Mouse (Mus musculus): Measurements from ENCODE around the gene Pacsin2. TPM values are rescaled to one million over a fixed set of nuclear protein-coding genes. Genes with fewer than 3 reads are reported as not detected.

Pacsin2 gene
- polyA plus RNA-seq, 1 experiment from 2014 or later: 43.2 TPM

DNA sequence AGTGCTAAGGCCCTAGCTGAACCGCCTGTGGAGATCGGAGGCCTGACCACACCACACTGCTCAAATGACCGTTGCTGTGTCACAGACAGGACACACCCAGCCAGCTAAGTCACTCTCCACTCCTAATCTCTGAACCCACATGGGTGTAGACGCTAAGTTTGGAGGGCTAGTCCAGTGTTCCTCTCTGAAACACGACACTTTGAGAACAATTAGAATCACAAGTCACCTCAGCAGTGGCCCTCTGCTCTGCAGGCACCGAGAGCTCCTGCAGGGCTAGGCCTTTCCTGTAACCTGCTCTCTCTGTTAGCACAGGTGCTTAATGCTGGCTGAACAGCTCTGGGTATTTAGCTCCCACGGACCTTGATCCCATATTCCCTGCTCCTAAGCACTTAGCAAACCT is 120.2 kb downstream of the Pacsin2 start:
- H3K4me3 ChIP-seq (ENCODE audit: low read depth, low read length): no peak overlapping the region
- H3K36me3 ChIP-seq (ENCODE audit: control insufficient read depth, insufficient read depth, low read length): no peaks in the 10 kb centered on the region
- no peaks in the 10 kb centered on the region for H3K27me3 ChIP-seq (ENCODE audit: control insufficient read depth, insufficient read depth, low read length)
- ATAC-seq (ENCODE audit: low FRiP score) (no peak), DNase-seq (ENCODE audit: low spot score) (no peak)
- no peaks in the 10 kb centered on the region for H3K9me3 ChIP-seq (ENCODE audit: control insufficient read depth, low read length)
- no peaks in the 10 kb centered on the region for H3K4me1 ChIP-seq (replicated peaks; ENCODE audit: control insufficient read depth, insufficient read depth, low read length)
- H3K9ac ChIP-seq (ENCODE audit: low read depth, low read length): no peak overlapping the region
- H3K4me2 ChIP-seq (replicated peaks; ENCODE audit: low read depth, low read length): no peak overlapping the region
- H3K27ac ChIP-seq (ENCODE audit: low read depth, low read length): no peak overlapping the region
- WGBS: 42% methylated on average over 7 of the region's 7 CpGs

DNA sequence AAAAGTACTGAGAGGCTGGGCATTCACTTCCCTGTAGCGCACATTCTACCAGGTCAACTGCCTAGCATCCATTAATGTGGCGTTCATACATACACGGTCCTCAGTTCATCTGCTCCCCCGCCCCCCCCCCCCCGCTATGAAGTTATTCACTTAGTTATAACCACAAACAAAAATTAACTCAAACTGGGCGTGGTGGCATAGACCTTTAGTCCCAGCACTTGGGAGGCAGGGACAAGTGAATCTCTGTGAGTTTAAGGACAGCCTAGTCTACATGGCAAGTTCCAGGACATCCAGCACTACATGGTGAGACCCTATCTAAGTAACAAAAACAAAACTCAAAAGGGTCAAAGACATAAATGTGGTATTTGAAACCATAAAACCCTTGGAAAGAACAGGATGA is 125.5 kb downstream of the Pacsin2 start:
- 90% methylated on average over 6 of the region's 6 CpGs for WGBS
- Histone ChIP-seq H3K27ac (ENCODE audit: low read depth, low read length) (no peak overlapping the region), H3K27me3 (ENCODE audit: control insufficient read depth, insufficient read depth, low read length) (no peaks in the 10 kb centered on the region), H3K4me2 (replicated peaks; ENCODE audit: low read depth, low read length) (no peak overlapping the region), H3K4me3 (ENCODE audit: low read depth, low read length) (no peak overlapping the region), H3K9me3 (ENCODE audit: control insufficient read depth, low read length) (no peaks in the 10 kb centered on the region), H3K4me1 (replicated peaks; ENCODE audit: control insufficient read depth, insufficient read depth, low read length) (no peaks in the 10 kb centered on the region), H3K36me3 (ENCODE audit: control insufficient read depth, insufficient read depth, low read length) (no peaks in the 10 kb centered on the region), H3K9ac (ENCODE audit: low read depth, low read length) (no peak overlapping the region)
- no peak for ATAC-seq (ENCODE audit: low FRiP score)
- DNase-seq (ENCODE audit: low spot score): no peak

DNA sequence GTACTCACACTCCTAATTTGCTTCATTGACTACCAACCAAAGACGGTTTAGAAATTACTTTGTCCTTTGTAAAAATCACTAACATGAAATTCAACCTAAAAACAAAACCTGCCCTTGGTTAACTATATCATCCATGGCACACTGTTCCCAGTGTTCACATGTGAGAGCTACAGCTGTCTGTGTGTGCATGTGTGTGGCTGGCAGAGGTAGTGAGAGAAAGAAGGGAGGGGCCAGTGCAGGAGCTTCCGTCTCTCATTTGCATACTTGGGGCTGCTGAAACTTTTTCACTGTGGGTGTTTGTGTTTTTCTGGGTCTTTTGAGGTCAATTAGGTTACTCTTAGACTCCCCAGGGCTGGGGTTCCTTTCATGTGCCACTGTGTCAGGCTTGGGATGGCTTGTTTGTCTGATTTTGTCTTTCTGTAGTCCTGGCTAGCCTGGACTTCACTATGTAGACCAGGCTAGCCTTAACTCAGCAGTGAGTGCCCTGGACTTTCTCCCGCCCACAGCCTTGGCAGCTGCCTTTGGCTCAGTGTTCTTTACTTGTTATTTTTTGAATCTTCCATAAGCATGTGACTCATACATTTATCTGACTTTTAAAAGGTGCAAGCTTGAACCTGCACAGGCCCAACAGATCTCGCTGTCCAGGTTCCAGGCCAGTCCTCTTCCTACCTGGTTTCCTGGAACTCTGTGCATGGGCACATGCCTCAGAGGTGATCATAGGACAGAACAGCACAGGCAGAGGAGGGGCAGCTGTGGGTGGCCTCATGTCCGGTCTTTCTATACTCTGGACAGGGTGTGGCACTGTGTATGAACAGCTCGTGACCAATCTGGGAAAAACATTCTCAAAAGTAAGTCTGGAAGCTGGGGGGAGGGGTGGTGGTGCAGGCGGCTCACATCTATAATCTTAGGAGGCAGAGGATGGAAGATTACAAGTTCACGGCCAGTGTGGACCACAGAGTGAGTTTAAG is 126.2 kb downstream of the Pacsin2 start:
- Histone ChIP-seq H3K4me2 (replicated peaks; ENCODE audit: low read depth, low read length) (no peak overlapping the region), H3K36me3 (ENCODE audit: control insufficient read depth, insufficient read depth, low read length) (no peaks in the 10 kb centered on the region), H3K4me1 (replicated peaks; ENCODE audit: control insufficient read depth, insufficient read depth, low read length) (no peaks in the 10 kb centered on the region), H3K4me3 (ENCODE audit: low read depth, low read length) (no peak overlapping the region), H3K9ac (ENCODE audit: low read depth, low read length) (no peak overlapping the region), H3K9me3 (ENCODE audit: control insufficient read depth, low read length) (no peaks in the 10 kb centered on the region), H3K27ac (ENCODE audit: low read depth, low read length) (no peak overlapping the region), H3K27me3 (ENCODE audit: control insufficient read depth, insufficient read depth, low read length) (no peaks in the 10 kb centered on the region)
- no peak for ATAC-seq (ENCODE audit: low FRiP score)
- DNase-seq (ENCODE audit: low spot score): no peak
- WGBS: 91% methylated on average over 8 of the region's 8 CpGs

DNA sequence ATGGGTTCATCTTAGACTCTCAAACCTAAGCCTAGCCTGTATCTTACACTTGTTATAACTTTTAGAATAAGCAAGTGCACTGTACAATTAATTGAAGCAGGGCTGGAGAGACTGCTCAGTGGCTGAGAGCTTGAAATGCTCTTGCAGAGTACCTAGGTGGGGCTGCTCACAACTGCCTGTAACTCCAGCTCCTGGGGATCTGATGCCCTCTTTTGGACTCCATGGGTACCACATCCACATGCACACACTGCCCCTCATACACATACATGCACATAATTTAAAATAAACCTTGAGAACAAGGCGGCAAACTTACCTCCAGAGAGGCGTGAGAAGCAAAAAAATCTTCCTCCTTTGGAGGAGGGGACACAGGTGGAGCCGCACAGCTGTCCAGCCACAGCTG is 132.0 kb downstream of the Pacsin2 start:
- Histone ChIP-seq H3K4me1 (replicated peaks; ENCODE audit: control insufficient read depth, insufficient read depth, low read length) (no peaks in the 10 kb centered on the region), H3K9me3 (ENCODE audit: control insufficient read depth, low read length) (no peaks in the 10 kb centered on the region), H3K9ac (ENCODE audit: low read depth, low read length) (no peak overlapping the region), H3K27me3 (ENCODE audit: control insufficient read depth, insufficient read depth, low read length) (no peaks in the 10 kb centered on the region), H3K4me2 (replicated peaks; ENCODE audit: low read depth, low read length) (no peak overlapping the region), H3K36me3 (ENCODE audit: control insufficient read depth, insufficient read depth, low read length) (no peaks in the 10 kb centered on the region), H3K27ac (ENCODE audit: low read depth, low read length) (no peak overlapping the region), H3K4me3 (ENCODE audit: low read depth, low read length) (no peak overlapping the region)
- WGBS: 83% methylated on average over 3 of the region's 3 CpGs
- ATAC-seq (ENCODE audit: low FRiP score) (no peak), DNase-seq (ENCODE audit: low spot score) (peak; percentile 18)

DNA sequence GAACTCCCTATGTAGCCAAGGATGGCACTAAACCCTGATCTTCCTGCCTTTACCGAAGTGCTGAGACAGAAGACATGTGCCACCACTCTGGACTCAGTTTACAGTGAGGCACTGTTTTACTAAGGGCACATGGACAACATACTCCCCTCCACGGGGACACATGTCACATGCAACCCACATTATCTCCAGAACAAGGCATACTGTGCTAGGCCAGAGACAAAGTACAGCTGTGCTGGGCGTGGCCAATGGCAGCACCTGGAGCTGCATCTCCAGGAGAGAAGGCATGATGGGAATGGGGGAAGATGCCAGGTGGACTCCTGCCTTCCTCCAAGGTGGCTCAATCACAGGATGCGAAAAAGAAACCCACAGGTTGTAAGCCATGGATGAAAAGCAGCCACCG is 135.5 kb downstream of the Pacsin2 start:
- H3K27ac ChIP-seq (ENCODE audit: low read depth, low read length): no peak overlapping the region
- no peak overlapping the region for H3K4me2 ChIP-seq (replicated peaks; ENCODE audit: low read depth, low read length)
- DNase-seq (ENCODE audit: low spot score): no peak
- no peaks in the 10 kb centered on the region for H3K9me3 ChIP-seq (ENCODE audit: control insufficient read depth, low read length)
- no peaks in the 10 kb centered on the region for H3K27me3 ChIP-seq (ENCODE audit: control insufficient read depth, insufficient read depth, low read length)
- H3K36me3 ChIP-seq (ENCODE audit: control insufficient read depth, insufficient read depth, low read length): no peaks in the 10 kb centered on the region
- no peak for ATAC-seq (ENCODE audit: low FRiP score)
- H3K4me3 ChIP-seq (ENCODE audit: low read depth, low read length): no peak overlapping the region
- H3K4me1 ChIP-seq (replicated peaks; ENCODE audit: control insufficient read depth, insufficient read depth, low read length): no peaks in the 10 kb centered on the region
- WGBS: 90% methylated on average over 5 of the region's 5 CpGs
- H3K9ac ChIP-seq (ENCODE audit: low read depth, low read length): no peak overlapping the region

Other genes with a start within 250 kb of the Pacsin2 start
- 1.7 and 1.8 TPM in 2 replicates for gene A4galt, start 212.8 kb downstream of the Pacsin2 start, polyA plus RNA-seq (2014; fragmentation: Nextera tagmentation; extraction: Ambion mirVana)
- 38.6 and 40.1 TPM in 2 replicates for gene Arfgap3, start 114.4 kb downstream of the Pacsin2 start, polyA plus RNA-seq (2014; fragmentation: Nextera tagmentation; extraction: Ambion mirVana)
- gene Ttll1, start 46.3 kb upstream of the Pacsin2 start, polyA plus RNA-seq (2014; fragmentation: Nextera tagmentation; extraction: Ambion mirVana): 37.0 and 38.9 TPM in 2 replicates
- 2.1 and 3.3 TPM in 2 replicates for gene Bik, start 62.3 kb upstream of the Pacsin2 start, polyA plus RNA-seq (2014; fragmentation: Nextera tagmentation; extraction: Ambion mirVana)
- gene Tspo, start 99.0 kb upstream of the Pacsin2 start, polyA plus RNA-seq (2014; fragmentation: Nextera tagmentation; extraction: Ambion mirVana): 27.4 and 32.0 TPM in 2 replicates
- 38.9 and 39.0 TPM in 2 replicates for gene Mcat, start 99.2 kb upstream of the Pacsin2 start, polyA plus RNA-seq (2014; fragmentation: Nextera tagmentation; extraction: Ambion mirVana)
- 43.4 and 43.6 TPM in 2 replicates for gene Ttll12, start 130.6 kb upstream of the Pacsin2 start, polyA plus RNA-seq (2014; fragmentation: Nextera tagmentation; extraction: Ambion mirVana)